Mouse (Mus musculus): ENCODE measurements around the gene Nqo1. TPM values are rescaled to one million over a fixed set of nuclear protein-coding genes. Genes with fewer than 3 reads are reported as not detected.

Nqo1 gene
- total RNA-seq, 2 experiments from 2014 or later, result 5.1 to 5.4 TPM

DNA sequence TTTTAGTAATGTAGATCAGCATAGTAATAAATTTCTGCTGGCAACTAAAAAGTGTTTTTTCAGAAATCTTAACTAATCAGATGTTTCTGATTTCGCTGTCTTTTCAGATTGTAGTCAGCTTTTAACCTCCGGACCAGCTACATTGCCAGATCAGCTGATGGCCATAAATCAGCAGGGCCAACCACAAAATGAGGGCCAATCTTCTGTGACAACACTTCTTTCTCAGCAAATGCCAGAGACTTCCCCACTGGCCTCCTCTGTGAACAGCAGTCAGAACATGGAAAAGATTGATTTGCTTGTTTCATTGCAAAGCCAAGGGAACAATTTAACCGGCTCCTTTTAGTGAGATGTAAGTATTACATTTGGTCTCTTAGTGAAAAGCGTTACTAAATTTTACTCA lies 32.7 kb downstream of the Nqo1 start:
- DNase-seq (ENCODE audit: low spot score in 2 of 2), result no peak
- intact Hi-C loops (cut with DNase I), result no loop called here

Other genes with a start within 250 kb of the Nqo1 start
- gene Nfat5, start 109.7 kb downstream of the Nqo1 start, total RNA-seq (2021), result 10 to 100 TPM; 46.3 to 60.9 TPM
- gene Nob1, start 21.8 kb upstream of the Nqo1 start, total RNA-seq (2021), result 10 to 100 TPM; 35.7 to 36.2 TPM
- 10 to 100 TPM; 37.6 to 40.5 TPM for gene Wwp2, start 33.2 kb upstream of the Nqo1 start, total RNA-seq (2021)
- 100 to 1,000 TPM; 103 to 107 TPM for gene Psmd7, start 185.3 kb upstream of the Nqo1 start, total RNA-seq (2021)

Data from left cerebral cortex, postnatal 36 days (tissue).